Mouse (Mus musculus): ENCODE results near the gene Cdkn1c.

The Cdkn1c gene

DNA sequence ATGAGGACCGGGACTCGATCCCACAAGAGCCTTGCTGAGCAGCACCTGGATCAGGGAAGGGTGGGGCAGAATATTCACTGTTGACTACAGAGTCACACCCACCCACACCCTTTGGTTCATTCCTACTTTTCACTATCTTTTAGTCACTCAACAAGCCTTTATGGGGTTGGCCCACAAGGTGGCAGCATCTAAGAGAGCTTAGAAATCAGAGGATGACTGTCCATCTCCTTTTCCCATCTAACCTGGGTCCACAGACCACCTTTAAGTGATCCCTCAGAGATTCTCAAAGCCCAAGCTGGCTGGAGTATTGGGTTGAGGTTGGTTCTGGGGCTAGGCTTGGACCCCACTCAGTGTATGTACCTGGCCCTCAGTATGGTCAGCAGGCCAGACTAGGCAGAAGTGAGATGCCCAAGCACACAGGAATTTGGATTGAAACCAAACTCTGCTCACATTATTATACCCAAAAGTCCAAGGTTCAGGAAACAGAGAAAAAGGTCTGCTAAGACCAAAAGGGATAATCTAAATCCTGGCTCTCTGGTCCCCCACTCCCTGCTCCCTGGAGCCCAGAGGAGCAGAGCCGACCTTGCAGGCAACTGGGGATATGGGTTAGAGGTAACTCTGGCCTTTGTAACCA, 16.0 kb upstream of the Cdkn1c start:
- in situ Hi-C loops (cut with MboI; ENCODE audit: low pct_unique_long_range_greater_than_20kb in 1 of 2, low sequenced_read_pairs in 2 of 2, unreplicated experiment in 1 of 2), result no loop called here

DNA sequence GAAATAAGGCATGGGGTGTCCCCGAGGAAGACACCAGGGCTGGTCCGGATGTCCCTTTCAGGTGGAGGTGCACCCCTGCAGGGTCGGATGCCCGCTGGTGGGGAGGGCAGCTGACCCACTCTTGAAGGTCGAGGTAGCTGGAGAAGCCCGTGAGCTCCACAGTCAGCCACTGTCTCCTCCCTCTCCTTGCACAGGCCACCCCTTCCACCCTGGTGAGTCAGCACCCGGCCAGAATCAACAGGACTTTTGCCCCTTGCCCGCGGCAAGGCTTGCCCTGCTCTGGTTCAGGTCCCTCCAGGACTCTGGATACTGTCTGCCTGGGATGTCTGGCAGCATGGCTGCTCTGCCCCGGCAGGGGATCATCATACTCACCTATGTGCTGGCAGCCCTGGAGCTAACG, 15.0 kb upstream of the Cdkn1c start:
- in situ Hi-C loops (cut with MboI; ENCODE audit: low pct_unique_long_range_greater_than_20kb in 1 of 2, low sequenced_read_pairs in 2 of 2, unreplicated experiment in 1 of 2), result no loop called here

DNA sequence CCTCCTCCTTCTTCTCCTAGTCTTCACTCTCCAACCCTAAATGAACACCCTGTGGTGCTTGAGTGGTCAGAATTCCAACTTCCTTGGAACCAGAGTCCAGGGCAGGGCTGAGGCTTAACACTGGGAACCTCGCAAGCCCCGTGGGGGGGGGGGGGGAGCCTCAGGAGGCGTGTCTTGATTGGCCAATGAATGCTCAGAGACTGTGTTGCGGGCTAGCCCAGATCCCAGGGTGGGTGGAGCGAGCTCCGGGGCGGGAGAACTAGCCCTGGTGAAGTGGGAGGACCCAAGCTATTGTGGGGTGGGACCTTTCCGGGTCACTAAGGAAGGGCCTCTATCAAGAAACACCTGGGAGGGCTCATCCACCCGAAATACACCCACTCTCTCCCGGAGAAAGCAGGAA, 14.0 kb upstream of the Cdkn1c start:
- in situ Hi-C loops (cut with MboI; ENCODE audit: low pct_unique_long_range_greater_than_20kb in 1 of 2, low sequenced_read_pairs in 2 of 2, unreplicated experiment in 1 of 2), result no loop called here

DNA sequence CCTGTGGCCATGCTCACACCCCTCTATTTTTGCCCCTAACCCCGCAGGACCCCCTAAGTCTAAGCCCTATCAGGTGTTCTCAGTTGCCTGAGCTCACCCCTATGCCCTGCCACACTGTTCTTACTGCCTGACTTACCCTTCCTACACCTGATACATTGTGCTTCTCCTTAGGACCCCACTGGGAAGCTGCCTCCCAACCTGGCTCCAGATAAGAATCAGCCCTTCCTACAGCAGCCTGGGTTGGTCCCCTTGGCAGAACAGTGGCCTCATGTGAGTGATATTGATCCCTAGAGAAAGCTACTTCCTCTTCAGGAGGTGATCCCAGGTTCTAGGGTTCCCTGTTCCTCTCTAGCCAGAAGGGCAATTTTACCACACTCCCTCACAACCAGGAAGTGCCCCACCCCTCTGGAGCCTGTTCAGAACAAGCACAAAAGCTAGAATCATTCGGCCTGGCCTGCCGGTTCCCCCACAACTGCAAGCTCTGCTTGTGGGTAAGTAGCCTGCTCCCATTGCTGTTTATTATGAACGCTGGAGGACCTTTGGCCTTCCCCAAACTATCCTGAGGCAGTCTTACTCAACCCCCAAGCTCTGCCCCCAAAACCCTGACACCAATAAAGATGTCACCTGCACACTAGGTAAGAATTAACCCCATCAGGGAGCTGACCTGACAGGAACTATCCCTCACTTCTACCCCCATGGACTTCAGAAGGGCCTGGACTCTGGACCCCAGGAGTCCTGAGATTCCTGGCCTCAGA, 12.7 kb upstream of the Cdkn1c start, which contains the start of gene Slc22a18:
Gene Slc22a18, plus strand, starts transcription at position 390 of the 755 bp plus-strand sequence.
- in situ Hi-C loops (cut with MboI; ENCODE audit: low pct_unique_long_range_greater_than_20kb in 1 of 2, low sequenced_read_pairs in 2 of 2, unreplicated experiment in 1 of 2), result no loop called here

DNA sequence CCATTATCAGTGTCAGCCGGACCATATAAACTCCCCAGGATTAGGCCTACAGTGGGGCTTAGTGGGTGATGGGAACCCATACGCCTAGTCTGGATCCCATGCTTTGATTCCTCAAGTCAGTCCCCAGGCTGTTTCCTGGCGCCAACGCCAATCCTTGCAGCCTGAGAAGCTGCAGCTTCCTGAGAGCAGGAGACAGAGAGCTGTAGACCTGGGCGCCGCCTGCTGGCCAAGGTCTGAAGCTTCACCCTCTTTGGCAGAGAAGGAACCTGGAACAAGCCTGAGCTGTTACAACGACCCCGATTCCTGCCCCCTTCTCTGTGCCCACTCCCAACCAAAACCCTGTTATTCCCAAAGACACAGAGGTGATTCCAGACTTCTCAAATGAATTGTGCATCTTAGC, 9.1 kb upstream of the Cdkn1c start:
- in situ Hi-C loops (cut with MboI; ENCODE audit: low pct_unique_long_range_greater_than_20kb in 1 of 2, low sequenced_read_pairs in 2 of 2, unreplicated experiment in 1 of 2), result loop anchor here (5.0 kb wide), 2 partner anchors 313 to 318 kb away; no protein-coding TSS in a partner anchor

DNA sequence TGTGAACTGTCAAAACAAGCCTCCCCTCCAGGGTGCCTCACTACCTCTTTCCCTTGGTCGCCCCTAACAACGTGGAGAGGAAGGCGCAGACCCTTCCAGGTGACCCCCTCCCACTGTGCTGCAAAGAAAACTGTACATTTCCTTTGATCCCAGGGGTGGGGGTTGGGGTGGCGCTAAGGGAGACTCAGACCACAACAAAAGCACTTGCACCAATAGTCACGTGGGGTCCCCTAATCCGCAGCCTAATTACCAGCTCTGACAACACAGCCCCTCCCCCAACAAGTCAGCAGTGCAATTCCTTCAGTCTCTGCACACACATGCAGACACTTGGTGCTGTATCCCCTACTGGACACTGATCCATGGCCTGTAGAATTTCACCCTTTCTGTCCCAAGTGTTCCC, 6.9 kb upstream of the Cdkn1c start:
- in situ Hi-C loops (cut with MboI; ENCODE audit: low pct_unique_long_range_greater_than_20kb in 1 of 2, low sequenced_read_pairs in 2 of 2, unreplicated experiment in 1 of 2), result loop anchor here (5.0 kb wide), 2 partner anchors 310 to 315 kb away; no protein-coding TSS in a partner anchor

DNA sequence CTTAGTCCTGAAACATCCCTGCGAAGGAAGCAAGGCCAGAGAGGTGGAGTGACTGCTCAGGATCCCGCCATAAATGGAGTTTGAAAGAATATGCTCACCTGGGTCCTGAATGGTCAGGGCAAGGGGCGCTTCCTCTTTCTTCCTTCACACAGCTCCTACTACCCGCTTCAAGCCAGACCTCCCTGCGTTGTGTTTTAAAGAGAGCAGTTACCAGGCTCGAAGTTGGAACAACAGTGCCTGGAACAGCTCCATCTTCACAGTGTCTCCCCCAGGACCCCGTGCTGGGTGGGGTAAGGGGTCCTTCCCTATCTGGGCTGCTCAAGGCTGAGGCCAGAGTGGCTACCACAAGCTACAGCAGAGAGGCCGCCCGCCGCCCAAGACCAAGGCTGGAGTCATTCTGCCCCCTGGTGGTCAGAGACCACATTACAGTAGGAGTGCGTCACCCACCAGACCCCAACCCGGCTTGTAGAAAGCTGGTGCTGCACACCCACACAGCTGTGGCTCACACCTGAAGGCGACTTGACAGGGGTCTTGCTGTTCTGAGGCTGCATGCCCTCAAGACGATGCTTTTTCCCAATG, 5.3 kb upstream of the Cdkn1c start:
- in situ Hi-C loops (cut with MboI; ENCODE audit: low pct_unique_long_range_greater_than_20kb in 1 of 2, low sequenced_read_pairs in 2 of 2, unreplicated experiment in 1 of 2), result loop anchor here (5.0 kb wide), 2 partner anchors 309 to 314 kb away; no protein-coding TSS in a partner anchor

DNA sequence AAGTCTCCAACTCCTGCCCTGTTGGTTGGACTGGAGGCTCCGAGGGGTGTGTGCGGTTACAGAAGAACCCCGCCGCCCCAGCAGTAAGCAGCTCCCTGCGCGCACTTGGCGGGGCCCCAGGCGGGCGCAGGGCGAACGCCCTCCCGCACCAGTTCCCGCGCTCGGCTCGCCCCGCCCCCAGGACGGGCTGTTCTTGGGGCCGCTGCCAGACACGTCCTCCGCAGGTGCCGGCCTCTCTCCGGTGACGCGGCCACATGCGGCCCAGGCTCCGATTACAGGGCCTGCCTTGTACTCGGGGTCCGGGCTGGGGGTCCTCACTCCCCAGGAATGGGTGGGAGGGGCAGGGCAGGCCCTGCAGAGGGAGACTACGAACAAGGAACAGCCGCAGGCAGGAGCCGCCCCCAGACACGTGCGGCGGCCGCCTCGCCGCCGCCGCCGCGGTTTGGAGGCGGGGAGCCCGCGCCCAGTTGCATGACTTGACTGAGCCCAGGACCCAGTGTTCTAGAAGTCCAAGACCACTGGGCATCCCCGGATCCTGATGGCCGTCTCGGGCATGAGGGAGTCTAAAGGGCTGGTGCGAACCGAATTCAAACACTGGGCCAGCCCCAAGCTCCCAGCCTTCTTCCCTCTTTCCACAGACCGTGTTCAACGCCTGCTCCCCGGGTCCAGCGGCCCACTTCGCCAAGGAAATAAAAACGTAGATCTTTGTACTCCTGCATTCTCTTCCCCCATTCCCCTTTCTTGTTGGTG, 4.1 kb upstream of the Cdkn1c start:
- in situ Hi-C loops (cut with MboI; ENCODE audit: low pct_unique_long_range_greater_than_20kb in 1 of 2, low sequenced_read_pairs in 2 of 2, unreplicated experiment in 1 of 2), result loop anchor here (5.0 kb wide), 2 partner anchors 308 to 313 kb away; no protein-coding TSS in a partner anchor

DNA sequence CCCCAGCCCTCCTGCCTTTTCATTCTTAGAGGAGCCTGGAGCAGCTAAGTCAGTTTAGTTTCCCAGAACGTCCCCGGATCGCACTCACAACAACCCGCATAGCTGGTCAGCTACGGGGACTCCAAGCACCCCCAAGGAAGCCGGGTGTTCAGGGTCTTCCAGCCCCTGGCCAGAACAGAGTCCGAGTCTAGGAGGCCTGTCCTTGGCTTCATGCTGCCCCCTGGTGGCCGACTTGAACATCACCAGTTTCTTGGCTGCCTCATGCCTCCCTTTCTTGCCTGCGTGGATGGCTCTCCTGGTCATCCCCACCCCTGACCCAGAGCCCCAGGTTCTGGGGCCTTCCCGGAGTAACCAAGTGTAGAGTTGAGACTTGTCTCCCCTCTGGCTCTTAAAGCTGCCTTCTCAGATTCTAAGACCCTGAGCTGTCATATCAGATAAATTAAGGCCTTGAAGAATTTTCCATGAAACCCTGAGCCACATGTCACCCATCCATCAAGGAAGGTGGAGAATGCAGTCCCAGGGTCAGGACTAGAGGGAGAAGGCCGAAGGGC, 3.1 kb upstream of the Cdkn1c start:
- in situ Hi-C loops (cut with MboI; ENCODE audit: low pct_unique_long_range_greater_than_20kb in 1 of 2, low sequenced_read_pairs in 2 of 2, unreplicated experiment in 1 of 2), result no loop called here

DNA sequence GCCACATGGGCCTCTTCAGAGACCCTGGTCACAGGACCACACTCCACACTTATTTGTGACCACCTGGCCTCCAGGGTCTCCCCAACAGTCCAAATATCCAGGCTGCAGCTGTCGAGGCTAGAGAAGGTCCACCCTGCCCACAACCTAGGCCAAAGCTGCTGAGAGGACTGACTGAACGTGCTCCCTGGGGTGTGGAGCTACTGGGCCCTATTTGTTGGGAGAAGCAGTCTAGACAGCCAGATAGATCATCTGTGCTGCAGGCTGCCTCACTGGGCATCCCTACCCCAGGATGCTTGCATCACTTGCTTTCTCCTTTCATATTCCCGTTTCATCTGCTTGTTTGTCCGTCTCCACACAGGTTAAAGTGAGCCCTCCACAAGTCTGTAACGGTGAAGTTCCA, 1.7 kb upstream of the Cdkn1c start:
- in situ Hi-C loops (cut with MboI; ENCODE audit: low pct_unique_long_range_greater_than_20kb in 1 of 2, low sequenced_read_pairs in 2 of 2, unreplicated experiment in 1 of 2), result no loop called here

DNA sequence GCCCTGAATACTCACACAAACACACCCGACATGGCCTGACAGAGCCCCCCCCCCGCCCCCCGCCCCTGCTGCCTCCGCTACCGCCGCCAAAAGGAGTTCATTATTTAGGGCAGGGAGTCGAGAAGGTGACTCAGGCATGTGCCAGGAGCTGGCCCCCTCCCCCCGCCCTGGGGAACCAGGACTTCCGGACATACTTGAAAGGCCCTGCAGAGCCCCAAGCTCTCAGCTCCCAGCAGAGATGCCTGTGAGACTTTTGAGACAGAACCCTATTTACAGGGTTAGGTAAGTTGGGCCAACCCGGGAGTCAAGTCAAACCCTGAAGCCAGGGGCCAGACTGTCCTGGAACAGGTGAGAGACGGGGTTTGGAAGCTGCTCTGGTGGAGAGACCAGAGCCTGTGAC, 1.1 kb upstream of the Cdkn1c start:
- in situ Hi-C loops (cut with MboI; ENCODE audit: low pct_unique_long_range_greater_than_20kb in 1 of 2, low sequenced_read_pairs in 2 of 2, unreplicated experiment in 1 of 2), result no loop called here

DNA sequence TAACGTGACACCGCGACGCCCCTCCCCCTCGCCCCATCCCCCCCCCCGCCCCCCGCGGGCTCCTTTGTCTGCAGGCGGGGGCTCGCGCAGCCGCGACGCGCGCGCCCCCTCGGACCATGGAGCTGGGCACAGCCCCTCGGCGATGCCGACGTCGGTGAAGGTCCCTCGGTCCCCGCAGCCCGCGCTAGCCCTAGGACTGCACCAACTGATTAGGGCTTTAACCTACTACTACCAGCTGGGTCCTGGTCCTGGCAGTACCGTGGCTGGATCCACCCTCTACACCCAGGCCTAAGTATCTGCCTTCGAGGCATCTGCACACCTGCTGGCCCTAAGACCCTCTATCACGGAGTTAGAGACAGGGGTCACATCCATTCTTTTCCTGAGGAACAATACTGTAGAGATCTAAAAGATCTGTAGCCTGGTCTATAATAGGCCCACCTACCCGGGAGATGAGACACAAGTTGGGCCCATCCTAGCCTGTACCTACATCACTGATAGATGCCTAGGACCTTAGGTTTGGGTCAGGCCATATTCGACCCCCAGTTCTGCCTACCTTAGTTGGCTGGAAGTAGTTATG, 532 bp upstream of the Cdkn1c start:
- in situ Hi-C loops (cut with MboI; ENCODE audit: low pct_unique_long_range_greater_than_20kb in 1 of 2, low sequenced_read_pairs in 2 of 2, unreplicated experiment in 1 of 2), result no loop called here

DNA sequence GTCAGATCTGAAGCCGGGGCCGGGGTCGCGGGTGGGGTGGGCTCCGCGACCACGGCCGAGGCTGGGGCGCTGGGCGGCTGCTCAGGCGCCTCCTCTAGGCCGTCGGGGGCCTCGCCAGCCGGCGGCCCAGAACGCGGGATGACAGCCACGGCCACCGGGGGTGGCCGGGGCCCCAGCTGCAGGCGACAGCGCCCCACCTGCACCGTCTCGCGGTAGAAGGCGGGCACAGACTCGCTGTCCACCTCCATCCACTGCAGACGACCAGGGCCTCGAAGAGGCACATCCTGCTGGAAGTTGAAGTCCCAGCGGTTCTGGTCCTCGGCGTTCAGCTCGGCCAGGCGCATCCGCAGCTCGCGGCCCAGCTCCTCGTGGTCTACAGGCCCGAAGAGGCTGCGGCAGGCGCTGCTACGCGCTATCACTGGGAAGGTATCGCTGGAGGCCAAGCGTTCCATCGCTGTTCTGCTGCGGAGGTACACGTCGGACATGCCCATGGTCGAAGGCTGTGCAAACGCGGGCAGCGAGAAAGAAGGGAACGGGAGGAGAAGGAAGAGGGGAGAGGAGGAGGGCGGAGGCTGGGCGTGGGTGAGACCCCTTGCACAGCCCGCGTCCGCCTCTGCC, 524 bp downstream of the Cdkn1c start:
- in situ Hi-C loops (cut with MboI; ENCODE audit: low pct_unique_long_range_greater_than_20kb in 1 of 2, low sequenced_read_pairs in 2 of 2, unreplicated experiment in 1 of 2), result no loop called here

DNA sequence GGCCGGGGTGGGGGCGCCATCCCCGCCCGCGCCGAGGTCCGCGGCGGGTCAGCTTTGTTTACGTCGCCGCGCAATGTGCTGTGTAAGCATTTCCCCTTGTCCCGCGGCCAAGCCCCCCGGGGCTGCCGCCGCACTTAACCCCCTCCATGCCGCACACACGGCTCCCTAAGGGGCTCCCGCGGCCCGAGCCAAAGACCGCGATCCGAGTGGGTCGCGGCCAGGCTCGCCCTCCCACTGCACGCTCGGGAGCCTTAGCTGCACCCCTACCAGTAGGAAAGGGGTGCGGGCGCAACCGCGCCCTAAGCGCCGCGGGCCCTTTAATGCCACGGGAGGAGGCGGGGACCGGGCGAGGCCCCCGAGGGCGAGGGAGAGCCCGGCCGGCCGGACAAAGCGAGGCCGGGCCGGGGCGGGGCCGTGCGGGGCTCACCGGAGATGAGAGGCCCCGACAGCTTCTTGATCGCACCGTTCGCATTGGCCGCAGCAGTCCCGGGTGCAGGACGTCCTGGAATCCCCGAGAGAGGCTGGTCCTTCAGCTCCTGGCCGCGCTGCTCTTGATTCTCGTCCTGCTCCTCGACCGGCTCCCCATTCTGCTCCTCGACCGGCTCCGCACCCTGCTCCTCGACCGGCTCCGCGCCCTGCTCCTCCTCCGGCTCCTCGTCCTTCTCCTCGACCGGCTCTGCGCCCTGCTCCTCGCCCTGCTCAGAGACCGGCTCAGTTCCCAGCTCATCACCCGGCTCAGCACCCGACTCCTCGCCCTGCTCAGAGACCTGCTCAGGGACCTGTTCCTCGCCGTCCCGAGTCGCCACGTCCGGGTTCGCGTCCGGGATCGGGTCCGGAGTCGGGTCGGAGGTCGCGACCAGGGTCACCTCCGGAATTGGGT, 1.3 kb downstream of the Cdkn1c start:
- in situ Hi-C loops (cut with MboI; ENCODE audit: low pct_unique_long_range_greater_than_20kb in 1 of 2, low sequenced_read_pairs in 2 of 2, unreplicated experiment in 1 of 2), result no loop called here

DNA sequence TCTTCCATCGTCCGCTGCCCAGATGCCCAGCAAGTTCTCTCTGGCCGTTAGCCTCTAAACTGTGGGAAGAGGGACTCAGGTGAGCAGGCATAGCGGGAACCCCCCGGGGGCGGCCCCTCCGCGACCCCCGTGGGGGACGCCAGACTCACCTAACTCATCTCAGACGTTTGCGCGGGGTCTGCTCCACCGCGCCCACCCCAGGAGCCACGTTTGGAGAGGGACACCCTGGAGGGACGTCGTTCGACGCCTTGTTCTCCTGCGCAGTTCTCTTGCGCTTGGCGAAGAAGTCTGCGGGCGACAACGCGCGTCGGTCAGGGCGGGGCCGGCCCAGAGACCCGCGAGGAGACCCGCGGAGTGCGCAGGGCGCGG, 1.9 kb downstream of the Cdkn1c start:
- in situ Hi-C loops (cut with MboI; ENCODE audit: low pct_unique_long_range_greater_than_20kb in 1 of 2, low sequenced_read_pairs in 2 of 2, unreplicated experiment in 1 of 2), result no loop called here

DNA sequence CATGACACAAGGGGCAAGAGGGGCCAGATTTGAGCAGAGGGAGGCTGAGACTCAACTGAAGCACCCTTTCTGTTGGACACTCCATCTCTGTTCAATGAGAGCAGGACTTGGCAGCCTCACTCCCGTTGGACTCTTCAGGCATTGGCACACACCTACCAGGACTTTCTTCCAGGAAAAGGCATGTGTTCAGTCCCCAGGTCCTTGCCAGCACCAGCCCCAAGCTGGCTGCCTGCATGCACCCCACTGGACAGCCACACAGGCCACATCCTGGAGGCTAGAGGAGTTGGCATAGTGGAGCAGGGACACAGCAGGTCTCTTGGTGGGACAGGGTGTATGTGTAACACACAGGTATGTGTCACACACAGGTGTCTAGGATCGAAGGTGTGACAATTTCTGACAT, 13.7 kb downstream of the Cdkn1c start:
- in situ Hi-C loops (cut with MboI; ENCODE audit: low pct_unique_long_range_greater_than_20kb in 1 of 2, low sequenced_read_pairs in 2 of 2, unreplicated experiment in 1 of 2), result loop anchor here in 1 of 2 experiments (25.0 kb wide), 1 partner anchor 560 kb away; no protein-coding TSS in a partner anchor

All from mouse embryonic stem cell (cell line).